Mouse (Mus musculus) urinary bladder, postnatal 36 days (tissue): ENCODE measurements at regions not wholly inside any gene's neighbourhood (a gene's known extent, or its start where the extent isn't known, plus 50 kb on each side); places are given as distances from the start of the nearest gene placed in this dataset.

Source experiments
- DNase-seq, 2 experiments: peaks; one replicate each; pipeline ENCODE4 v3.0.0; 2022; ENCODE audit warnings: low spot score in 2 of 2, mixed read lengths in 1 of 2

DNA sequence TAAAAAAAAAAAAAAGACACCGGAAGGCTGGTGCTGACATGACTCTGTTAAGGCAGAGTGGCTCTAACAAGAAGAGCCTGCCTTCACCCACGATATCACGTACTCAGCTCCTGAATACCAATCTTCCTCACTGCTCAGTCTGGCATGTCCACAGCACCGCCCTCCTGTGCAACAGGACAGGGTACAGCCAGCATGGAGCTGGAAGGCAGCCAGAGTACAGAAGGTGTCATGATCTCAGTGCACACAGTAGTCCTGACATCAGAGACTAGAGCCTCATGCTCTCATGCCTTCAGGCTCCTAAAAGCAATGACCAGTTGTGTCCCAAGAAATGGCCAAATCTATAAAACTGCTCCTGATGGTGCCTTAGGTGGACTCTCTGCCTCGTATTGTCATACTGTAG is 229.7 kb upstream of the Zdhhc25 start:
- DNase-seq = no peak

- no peak for DNase-seq
Measured at GRCm38 (mm10) chr15:88372039-88372438, 228.1 kb upstream of the Zdhhc25 start.

DNA sequence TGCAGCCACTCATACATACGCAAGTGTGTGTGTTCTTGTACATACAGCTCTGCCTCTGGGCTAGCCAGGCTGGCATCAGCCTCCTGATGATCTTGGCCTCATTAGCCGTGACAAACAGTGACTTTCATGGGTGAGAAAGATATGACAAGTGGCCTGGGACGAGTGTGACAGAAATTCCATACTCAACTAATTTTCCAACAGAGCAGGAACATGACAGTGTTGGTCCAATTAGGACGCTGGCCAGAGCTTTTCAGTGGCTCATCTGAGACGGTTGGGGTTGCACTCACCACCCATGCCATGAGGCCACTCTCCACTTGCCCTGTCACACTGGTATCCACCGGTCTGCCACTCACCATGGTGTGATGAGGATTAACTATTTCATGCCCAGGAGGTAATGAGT is 226.2 kb upstream of the Zdhhc25 start:
- DNase-seq = no peak

DNA sequence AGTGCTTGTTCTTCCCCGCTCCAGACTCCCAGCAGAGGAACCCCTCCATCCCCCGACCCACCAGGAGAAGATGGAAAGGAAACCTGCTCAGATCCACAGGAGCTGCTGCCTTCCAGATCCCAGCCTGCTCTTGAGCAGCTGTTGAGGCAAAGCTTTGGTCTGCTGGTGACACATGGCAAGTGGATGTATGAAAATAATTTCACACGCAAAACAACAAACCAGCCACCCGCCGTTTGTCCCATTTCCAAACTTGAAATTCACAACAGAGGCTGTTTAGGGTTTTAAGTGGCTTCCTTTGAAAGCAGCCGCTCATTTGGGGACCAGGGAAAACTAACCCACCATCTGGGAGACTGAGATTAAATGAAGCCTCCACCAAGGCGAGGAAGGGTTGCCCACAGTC is 220.8 kb upstream of the Zdhhc25 start:
- no peak for DNase-seq

DNA sequence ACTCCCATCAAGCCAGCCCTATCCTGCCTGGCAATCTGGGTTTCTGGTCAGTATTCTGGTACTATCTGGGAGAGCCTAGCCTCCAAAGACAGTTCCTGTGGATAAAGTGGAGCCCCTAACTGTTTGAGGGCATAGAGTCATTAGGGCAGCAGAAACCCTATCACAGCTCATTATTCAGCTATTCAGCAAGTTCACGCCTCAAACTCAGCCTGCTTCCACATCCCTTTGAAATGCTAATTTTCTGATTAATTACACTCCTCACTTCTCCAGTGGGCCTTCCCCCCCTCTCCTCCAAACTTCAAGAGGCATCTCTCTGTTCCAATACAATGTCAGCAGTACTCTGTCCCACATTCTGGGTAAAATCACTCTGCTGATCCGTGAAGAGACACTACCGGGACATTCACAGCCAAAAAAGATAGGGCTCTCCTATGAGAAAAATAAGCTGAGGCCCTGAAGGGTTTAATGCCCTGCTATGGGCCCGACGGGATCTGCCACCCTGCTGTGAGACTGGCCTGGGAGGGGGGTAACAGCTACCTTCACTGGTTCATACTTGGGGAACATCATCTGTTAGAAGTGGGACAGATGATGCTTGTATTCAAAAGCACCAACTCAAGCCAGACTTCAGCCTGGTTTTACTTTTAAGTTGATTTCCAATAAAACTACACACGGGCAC is 220.0 kb upstream of the Zdhhc25 start:
- no peak for DNase-seq

DNA sequence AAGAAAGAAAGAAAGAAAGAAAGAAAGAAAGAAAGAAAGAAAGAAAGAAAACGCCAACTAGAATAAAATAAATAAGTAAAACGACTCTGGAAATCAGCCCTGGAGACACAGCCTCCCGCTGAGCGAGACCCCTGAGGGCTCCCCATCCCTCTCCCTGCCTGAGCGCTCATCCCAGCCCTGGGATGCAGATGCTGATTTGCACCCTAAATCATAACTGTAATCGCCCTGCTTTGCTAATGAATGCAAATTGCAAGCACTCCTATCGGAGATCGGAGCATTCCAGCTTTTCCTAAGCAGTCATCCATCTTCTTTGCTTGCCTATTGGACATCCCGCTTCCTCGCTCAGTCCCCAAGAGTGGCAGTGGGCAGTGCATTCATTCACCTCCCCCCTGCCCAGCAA is 218.7 kb upstream of the Zdhhc25 start:
- no peak for DNase-seq

DNA sequence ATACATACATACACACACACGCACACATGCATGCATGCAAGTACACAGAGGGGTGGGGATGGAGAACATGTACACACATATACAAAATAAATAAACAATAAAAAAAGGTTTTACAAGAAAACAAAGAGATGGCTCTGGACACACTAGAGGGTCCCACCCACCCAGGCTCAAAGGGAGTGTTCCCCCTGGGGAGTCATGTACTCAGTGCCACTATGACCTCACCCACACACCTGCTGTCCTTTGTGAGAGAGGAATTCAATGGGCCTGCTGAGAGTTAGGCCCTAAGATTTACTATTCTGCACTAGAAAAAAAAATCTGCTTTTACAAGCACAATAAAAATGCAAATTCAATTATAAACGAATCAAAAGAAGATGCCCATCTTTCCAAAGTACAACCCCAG is 214.2 kb upstream of the Zdhhc25 start:
- DNase-seq = no peak

- no peak for DNase-seq
Measured at GRCm38 (mm10) chr15:88386711-88387110, 213.4 kb upstream of the Zdhhc25 start.

DNA sequence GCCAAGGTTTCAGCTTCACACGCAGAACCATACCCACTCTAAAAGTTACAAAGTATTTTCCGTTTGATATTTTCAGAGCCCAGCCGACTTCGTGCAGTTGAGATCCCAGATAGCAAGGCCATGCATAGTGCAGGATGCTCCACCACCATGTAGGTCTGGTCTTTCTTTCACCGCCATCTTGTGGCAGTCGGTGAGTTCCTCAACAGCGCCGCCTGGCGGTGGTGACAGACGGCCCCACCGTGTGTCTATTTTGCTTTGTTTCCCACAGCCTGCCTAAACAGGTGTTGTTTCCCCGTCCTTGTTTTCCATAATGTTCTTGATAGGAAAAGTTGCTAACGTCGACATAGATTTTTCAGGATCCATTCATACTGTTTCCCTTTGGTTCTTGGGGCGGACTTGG is 208.3 kb upstream of the Zdhhc25 start:
- no peak for DNase-seq

- DNase-seq = no peak
Measured at GRCm38 (mm10) chr15:88399064-88399463, 201.0 kb upstream of the Zdhhc25 start.

DNA sequence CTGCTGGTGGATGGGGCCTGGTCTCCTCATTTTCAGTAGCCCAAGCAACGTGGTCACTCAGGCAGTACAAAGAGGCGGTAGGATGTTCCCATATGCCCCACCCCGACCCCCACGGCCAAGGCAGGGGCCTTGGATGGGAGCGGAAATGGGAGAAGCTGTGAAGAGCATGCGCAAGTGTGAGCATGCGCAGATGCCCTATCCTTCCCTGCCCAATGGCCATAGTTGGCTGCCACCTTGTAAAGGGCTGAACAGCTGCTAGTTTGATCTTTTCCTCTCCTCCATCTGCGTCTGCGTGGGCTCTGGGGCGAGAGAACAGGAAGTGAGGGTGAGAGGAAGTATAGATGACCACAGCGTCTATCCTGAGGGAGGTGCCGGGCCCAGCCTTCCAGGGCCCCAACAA is 200.1 kb upstream of the Zdhhc25 start:
- DNase-seq = no peak

DNA sequence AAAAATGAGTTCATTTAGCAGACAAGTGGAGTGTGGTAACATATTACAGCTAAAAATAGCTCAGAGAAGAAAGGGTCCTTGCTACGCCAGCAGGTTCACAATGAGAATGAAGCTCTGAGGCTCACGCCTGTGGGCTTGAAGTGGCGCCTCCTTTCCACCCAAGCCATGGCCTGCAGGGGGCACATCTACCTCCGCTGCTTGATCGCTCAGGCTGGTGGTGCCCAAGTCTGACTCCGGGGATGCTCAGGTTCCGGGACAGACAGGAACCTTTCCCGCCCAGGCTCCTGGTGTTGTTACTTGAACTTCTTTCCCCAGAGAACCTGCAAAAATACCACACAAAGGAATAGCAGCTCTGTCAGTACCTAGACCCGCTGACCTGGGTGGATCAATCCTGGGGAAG is 199.3 kb upstream of the Zdhhc25 start:
- DNase-seq = no peak

DNA sequence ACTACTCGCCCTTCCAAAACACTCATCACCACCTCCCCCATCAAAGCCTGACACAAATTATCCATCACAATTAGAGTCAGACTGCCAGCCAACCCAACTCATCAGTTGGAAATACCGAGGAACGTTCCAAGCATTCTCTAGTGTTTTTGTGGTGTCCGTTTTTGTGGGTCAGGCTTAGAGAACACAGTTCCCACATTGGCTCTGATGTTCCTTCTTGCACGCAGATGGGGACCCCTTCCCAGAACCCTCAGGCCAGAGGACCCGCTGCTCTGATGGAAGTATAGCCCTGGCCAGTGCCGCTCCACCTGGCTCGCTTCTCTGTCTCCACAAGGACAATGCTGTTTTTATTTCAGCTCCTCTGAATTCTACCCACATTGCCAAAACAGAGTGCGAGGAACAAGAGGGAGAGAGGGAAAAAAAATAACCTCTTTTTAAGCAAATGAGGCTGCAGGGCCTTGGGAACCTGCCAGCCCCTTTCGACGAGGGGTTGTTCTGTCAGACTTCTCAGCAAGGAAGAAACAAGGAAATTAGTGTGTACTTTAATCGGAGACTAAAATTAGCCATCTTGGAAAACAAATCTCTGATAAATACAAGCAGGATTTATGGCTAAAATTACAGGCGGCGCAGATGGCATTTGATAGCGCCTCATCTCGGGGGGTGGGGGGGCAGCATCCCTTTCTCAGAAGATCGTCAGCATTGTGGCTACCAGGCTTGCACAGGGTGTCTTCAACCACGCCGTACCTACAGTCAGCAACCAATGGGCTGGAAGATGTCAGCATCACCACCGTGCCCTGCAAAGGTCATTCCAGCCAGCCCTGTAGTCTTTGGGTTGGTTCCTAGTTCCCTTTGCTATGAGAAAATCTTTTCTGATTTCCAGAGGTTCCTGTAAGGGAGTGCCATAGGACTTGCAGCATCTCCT is 191.4 kb upstream of the Zdhhc25 start:
- no peak for DNase-seq

- DNase-seq = no peak
Measured at GRCm38 (mm10) chr15:88414206-88414605, 185.9 kb upstream of the Zdhhc25 start.

DNA sequence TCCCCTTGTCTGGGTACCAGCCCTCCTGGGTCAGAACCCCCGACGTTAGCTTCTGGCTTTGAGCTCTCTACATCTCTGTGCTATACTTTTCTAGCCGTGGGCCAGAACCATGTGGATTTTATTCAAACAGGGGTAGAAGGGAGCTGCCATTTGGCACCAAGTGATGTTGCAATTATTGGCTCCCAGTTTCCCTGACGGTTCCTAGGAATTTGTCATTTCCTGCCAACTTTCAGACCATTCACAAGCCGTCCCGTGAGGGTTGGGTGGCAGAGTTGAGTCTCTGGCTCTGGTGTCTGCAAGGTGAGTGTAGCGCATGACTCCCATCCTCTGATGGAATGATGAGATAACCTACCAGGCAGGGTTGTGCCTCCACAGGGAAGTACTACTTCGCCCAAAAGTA is 181.2 kb upstream of the Zdhhc25 start:
- no peak for DNase-seq

GRCm38 (mm10) chr15:88428441-88428840 is 171.7 kb upstream of the Zdhhc25 start:
- DNase-seq = no peak

DNA sequence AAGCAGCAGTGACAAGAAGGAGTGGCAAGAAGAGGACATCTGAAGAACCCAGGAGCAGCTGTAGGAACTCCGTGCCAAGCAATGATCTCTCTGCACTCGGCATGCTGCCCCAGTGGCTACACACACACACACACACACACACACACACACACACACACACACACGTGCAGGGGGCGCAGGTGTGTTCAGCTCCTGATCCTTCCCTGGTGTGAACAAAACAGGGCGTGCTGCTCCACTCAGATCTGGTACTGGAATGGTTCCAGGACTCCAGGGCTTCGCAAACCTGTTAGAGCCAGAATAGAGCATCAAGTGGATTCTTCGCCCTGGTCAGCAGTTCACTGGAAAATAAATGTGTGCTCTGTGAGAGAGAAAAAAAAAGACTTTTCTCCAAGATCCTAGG is 169.2 kb upstream of the Zdhhc25 start:
- DNase-seq = no peak

GRCm38 (mm10) chr15:88448272-88448671 is 151.8 kb upstream of the Zdhhc25 start:
- no peak for DNase-seq

DNA sequence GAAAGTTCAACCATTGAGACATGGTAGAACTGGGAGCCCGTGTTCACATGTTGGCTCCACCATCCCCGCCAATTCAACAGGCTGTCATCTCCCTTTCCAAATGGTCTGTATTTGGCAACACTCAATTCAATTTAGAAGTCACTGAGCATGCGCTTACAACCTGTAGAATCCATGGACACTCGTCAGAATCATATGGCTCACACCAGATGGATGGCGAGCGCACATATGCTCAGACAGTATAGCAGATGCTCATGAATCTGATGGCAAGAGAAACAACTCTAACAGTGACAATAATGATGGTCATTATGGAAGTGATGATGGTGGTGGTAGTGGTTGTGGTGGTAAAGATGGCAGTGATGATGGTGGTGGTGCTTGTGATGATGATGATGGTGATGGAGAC is 148.9 kb upstream of the Zdhhc25 start:
- DNase-seq = no peak

DNA sequence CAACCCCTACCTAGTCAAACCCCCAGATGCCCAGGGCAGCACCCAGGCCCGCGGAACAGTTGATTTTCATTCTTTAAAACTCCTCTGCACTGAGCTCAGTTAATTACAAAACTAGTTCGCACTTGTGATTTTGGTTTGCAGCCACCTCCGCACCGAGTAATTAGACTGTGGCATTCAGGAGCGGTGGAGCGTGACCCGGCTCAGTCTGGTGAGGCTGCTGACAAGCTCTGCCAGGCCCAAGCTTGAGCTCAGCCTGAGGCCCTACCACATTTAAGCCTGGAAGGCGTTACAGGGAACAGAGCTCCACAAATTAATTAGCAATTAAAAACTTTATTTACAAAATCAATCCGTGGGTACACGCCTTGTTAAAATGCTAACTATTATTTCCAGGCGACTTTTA is 132.0 kb upstream of the Zdhhc25 start:
- no peak for DNase-seq

- no peak for DNase-seq
Measured at GRCm38 (mm10) chr15:88468810-88469209, 131.3 kb upstream of the Zdhhc25 start.

DNA sequence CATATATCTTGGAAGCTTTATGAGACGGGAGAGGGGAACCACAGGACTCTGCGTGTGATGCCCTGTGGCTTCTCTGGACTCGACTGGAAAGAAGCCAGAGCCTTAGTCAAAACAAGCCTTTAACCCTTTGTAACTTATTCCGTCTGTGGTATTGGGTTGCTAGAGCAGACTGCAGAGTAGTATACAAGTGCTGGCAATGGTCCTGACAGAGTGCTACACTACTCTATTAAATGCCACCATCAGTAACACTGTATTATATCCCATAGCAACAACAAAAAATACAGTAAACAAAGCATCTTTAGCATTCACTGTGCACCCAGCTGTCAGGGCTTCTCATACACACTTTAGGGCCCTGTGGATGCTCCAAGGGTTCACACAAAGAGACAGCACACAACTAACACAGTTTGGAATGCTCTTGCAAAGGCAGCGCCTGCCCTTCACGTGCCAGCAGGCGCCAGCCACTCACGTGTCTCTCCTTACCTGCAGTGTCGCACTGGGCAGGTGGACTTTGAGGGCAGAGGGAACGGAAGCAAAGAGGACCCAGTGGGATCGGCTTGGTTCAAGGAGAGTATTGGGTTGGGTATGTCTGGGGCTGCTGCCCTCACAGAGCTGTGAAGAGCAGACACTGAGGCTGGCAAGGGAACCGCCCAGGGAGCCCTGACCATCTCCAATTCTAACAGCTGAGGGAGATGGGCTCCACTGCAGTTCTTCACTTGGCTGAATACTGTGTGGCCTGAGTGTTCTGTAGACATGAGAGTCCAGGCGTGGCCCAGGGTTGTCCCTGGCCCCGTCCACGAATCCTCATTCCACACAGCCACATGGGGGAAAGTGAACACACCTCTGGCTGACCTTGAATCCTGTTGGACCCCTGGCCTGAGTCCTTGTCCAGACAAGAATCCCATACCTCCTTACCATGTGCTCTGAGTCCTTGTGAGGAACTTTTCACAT is 130.3 kb upstream of the Zdhhc25 start:
- no peak for DNase-seq
